Comparison of ENCODE assay signal across 9 mouse cellular contexts in the genomic region with DNA sequence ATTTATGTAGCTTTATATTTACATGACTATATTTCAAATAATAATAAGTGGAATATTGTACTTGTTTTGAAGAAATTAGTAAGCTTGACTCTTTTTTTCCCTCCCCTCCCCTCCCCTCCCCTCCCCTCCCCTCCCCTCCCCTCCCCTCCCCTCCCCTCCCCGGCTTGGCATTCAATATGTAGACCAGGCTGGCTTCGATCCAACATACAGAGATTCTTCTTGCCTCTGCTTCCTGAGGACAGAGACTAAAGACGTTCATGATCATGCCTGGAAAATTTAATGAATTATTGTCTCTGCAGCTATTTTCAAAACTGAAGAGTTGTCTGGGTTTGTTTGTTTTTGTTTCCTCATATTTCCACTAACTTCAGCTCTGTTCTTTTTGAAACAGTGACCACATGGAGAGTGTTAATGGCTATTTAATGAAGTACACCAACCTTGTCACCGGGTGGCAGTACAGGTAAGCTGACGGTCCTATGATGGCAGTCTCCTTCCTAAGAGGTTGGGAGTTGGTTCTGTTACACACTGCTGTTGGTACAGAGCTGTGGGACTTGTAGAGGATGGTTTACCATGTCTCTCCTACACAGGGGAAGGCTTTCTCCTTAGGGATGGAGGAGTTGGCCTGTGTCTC. TPM values are rescaled to one million over a fixed set of nuclear protein-coding genes. Genes with fewer than 3 reads are reported as not detected.
DNase-seq lines count a peak whose midpoint lies in the region; ATAC-seq lines count a peak whose summit lies in the region.
"Had no signal": no experiment of that assay in that cellular context is flagged by ENCODE, and none has a peak within 500 bp of the region (broad histone marks: within the 10 kb centered on the region; RNA-seq: fewer than 3 reads in every experiment).

No protein-coding gene starts in this region.

- 0 out of 2 replicates have a peak, but pooled peaks have one; percentile 30 for ATAC-seq in hindbrain, embryonic 16.5 days
- ATAC-seq in hindbrain, embryonic 12.5 days (ENCODE audit: low FRiP score), result no peak

- peaks cover 5% of the 10 kb centered on the region for H3K4me1 ChIP-seq in hindbrain, embryonic 16.5 days (ENCODE audit: control insufficient read depth, insufficient read depth, low read depth, low read length)
- no peaks in the 10 kb centered on the region for H3K4me1 ChIP-seq in hindbrain, embryonic 12.5 days
- H3K4me1 ChIP-seq: liver, embryonic 15.5 days had no signal

- H3K4me3 ChIP-seq in hindbrain, embryonic 16.5 days (ENCODE audit: low read length), result no peak overlapping the region
- no peak overlapping the region for H3K4me3 ChIP-seq in hindbrain, embryonic 12.5 days
- H3K4me3 ChIP-seq: liver, embryonic 15.5 days had no signal

- 0 out of 2 replicates have a peak, but pooled peaks cover 2% of the 10 kb centered on the region for H3K36me3 ChIP-seq in hindbrain, embryonic 16.5 days (ENCODE audit: control insufficient read depth, insufficient read depth, low read length)
- H3K36me3 ChIP-seq in hindbrain, embryonic 12.5 days, result peaks cover 12% of the 10 kb centered on the region

- no peak overlapping the region for H3K9ac ChIP-seq in hindbrain, embryonic 16.5 days (ENCODE audit: low read depth, low read length)
- no peak overlapping the region for H3K9ac ChIP-seq in hindbrain, embryonic 12.5 days
- H3K9ac ChIP-seq: liver, embryonic 15.5 days had no signal

- no peak overlapping the region for H3K4me2 ChIP-seq in hindbrain, embryonic 16.5 days (ENCODE audit: low read length)
- no peak overlapping the region for H3K4me2 ChIP-seq in hindbrain, embryonic 12.5 days (replicated peaks)
- H3K4me2 ChIP-seq: liver, embryonic 15.5 days had no signal

- H3K27ac ChIP-seq in hindbrain, embryonic 16.5 days (ENCODE audit: low read depth, low read length), result no peak overlapping the region
- no peak overlapping the region for H3K27ac ChIP-seq in hindbrain, embryonic 12.5 days
- H3K27ac ChIP-seq: liver, embryonic 15.5 days had no signal

- peak; percentile 35 to 41 for DNase-seq in B cell, adult 2 months
- peak; percentile 49 for DNase-seq in NIH3T3 (ENCODE audit: low read depth)
- peak; percentile 41 to 52 for DNase-seq in kidney, postnatal 4 days
- no peak for DNase-seq in layer of hippocampus, adult 8-10 months (ENCODE audit: low spot score in 2 of 2)
- no peak for DNase-seq in urinary bladder, adult 2 months (ENCODE audit: low spot score)
- no peak for DNase-seq in cerebellum, adult 11-12 months

- H3K9me3 ChIP-seq in hindbrain, embryonic 16.5 days (ENCODE audit: control insufficient read depth, low read length), result no peaks in the 10 kb centered on the region
- no peaks in the 10 kb centered on the region for H3K9me3 ChIP-seq in hindbrain, embryonic 12.5 days (replicated peaks)
- H3K9me3 ChIP-seq: liver, embryonic 15.5 days had no signal

- H3K27me3 ChIP-seq in hindbrain, embryonic 16.5 days (replicated peaks; ENCODE audit: control insufficient read depth, insufficient read depth, low read length), result no peaks in the 10 kb centered on the region
- H3K27me3 ChIP-seq in hindbrain, embryonic 12.5 days, result no peaks in the 10 kb centered on the region
- H3K27me3 ChIP-seq: liver, embryonic 15.5 days had no signal

- 52% methylated on average over 4 of the region's 5 CpGs for WGBS in hindbrain, embryonic 16.5 days
- WGBS in hindbrain, embryonic 12.5 days, result 67% methylated on average over 4 of the region's 5 CpGs

RNA-seq across cellular contexts. Expression of gene Osbpl11, which starts 10.9 kb away (rescaled TPM):
- 11.7 and 15.3 TPM in 2 replicates for polyA plus RNA-seq in hindbrain, embryonic 16.5 days (2015; fragmentation: Nextera tagmentation; extraction: Ambion mirVana)
- 29.2 and 29.8 TPM in 2 replicates for polyA plus RNA-seq in hindbrain, embryonic 12.5 days (2016; fragmentation: Nextera tagmentation; extraction: Ambion mirVana)
- 10 to 100 TPM; 18.9 to 23.1 (median 21.8) TPM for total RNA-seq in layer of hippocampus, adult 8-10 months (2022)
- 12.1 and 13.6 TPM in 2 replicates for polyA plus RNA-seq in urinary bladder, adult 2 months (2012; rRNA removed)

RNA-seq across cellular contexts. Expression of gene Snx4, which starts 55.4 kb away (rescaled TPM):
- 87.3 and 103 TPM in 2 replicates for polyA plus RNA-seq in hindbrain, embryonic 16.5 days (2015; fragmentation: Nextera tagmentation; extraction: Ambion mirVana)
- 83.0 and 90.1 TPM in 2 replicates for polyA plus RNA-seq in hindbrain, embryonic 12.5 days (2016; fragmentation: Nextera tagmentation; extraction: Ambion mirVana)
- 10 to 100 TPM; 27.0 to 37.8 (median 31.0) TPM for total RNA-seq in layer of hippocampus, adult 8-10 months (2022)
- polyA plus RNA-seq in urinary bladder, adult 2 months (2012; rRNA removed), result 21.2 and 29.7 TPM in 2 replicates

Comparison
In these comparisons a context has a peak if more than half of its experiments do, and no peak if none do; other contexts are left out.
1. DNase-seq: peak in B cell, adult 2 months (2 of 2), NIH3T3 (single experiment) and kidney, postnatal 4 days (2 of 2); none in layer of hippocampus, adult 8-10 months (0 of 2), urinary bladder, adult 2 months (single experiment) and cerebellum, adult 11-12 months (single experiment).